8 mouse cellular contexts compared by ENCODE assay signal in genomic region chr6:116895114-116895513, GRCm38 (mm10).
DNase-seq lines count a peak whose midpoint lies in the region; TF ChIP-seq lines count a peak whose summit lies in the region.

No protein-coding gene starts in this region.

- H3K4me3 ChIP-seq in embryonic fibroblast, embryonic 13.5 days (ENCODE audit: insufficient read depth, low read length): no peak overlapping the region

- TF ChIP-seq CTCF in brain, embryonic 14.5 days (IDR thresholded peaks at IDR 0.05; ENCODE audit: borderline replicate concordance, extremely low read depth, insufficient read depth, insufficient read length): no peak
- no peak for TF ChIP-seq CTCF in embryonic fibroblast, embryonic 13.5 days (IDR thresholded peaks at IDR 0.05; ENCODE audit: borderline replicate concordance, insufficient read depth, low read length)

- peak; percentile 40 to 59 for DNase-seq in left cerebral cortex, adult 18-20 months (ENCODE audit: low spot score in 2 of 2)
- DNase-seq in left cerebral cortex, adult 11 months (ENCODE audit: low spot score): no peak
- peak; percentile 94 for DNase-seq in brain, embryonic 14.5 days (ENCODE audit: low read depth)
- DNase-seq in layer of hippocampus, adult 11-12 months (ENCODE audit: low spot score): peak; percentile 38
- DNase-seq in lung, postnatal 4 days: peak; percentile 54 to 65
- DNase-seq in spleen, postnatal 36 days (ENCODE audit: low spot score in 2 of 2): no peak
- DNase-seq in urinary bladder, postnatal 25 days (ENCODE audit: low spot score): no peak

- TF ChIP-seq POLR2A in brain, embryonic 14.5 days (IDR thresholded peaks at IDR 0.05; ENCODE audit: borderline replicate concordance, extremely low read depth, insufficient read depth, insufficient read length, poor library complexity, severe bottlenecking): no peak
- TF ChIP-seq POLR2A in embryonic fibroblast, embryonic 13.5 days (IDR thresholded peaks at IDR 0.05; ENCODE audit: low read depth, low read length): no peak

- peaks cover 13% of the 10 kb centered on the region for H3K4me1 ChIP-seq in embryonic fibroblast, embryonic 13.5 days (ENCODE audit: control insufficient read depth, insufficient read depth, low read length)

- H3K27ac ChIP-seq in embryonic fibroblast, embryonic 13.5 days (ENCODE audit: insufficient read depth, low read length): 0 out of 2 replicates have a peak overlapping the region, but pooled peaks have one; percentile 29

Comparison
In these comparisons a context has a peak if more than half of its experiments do, and no peak if none do; other contexts are left out.
1. DNase-seq: peak in left cerebral cortex, adult 18-20 months (2 of 2), brain, embryonic 14.5 days (single experiment), layer of hippocampus, adult 11-12 months (single experiment) and lung, postnatal 4 days (2 of 2); none in left cerebral cortex, adult 11 months (single experiment), spleen, postnatal 36 days (0 of 2) and urinary bladder, postnatal 25 days (single experiment).